Mouse (Mus musculus): ENCODE data around the gene Tmem95. TPM values are rescaled to one million over a fixed set of nuclear protein-coding genes. Genes with fewer than 3 reads are reported as not detected.

Gene Tmem95
- polyA plus RNA-seq, 1 experiment from 2014 or later, result 0.38 TPM

GRCm38 (mm10) chr11:69886907-69887635, 9.3 kb upstream of the Tmem95 start:
- Histone ChIP-seq H3K27ac (ENCODE audit: low read depth) (no peak overlapping the region), H3K4me2 (ENCODE audit: low read length) (no peak overlapping the region), H3K9me3 (ENCODE audit: control insufficient read depth, low read length) (no peaks in the 10 kb centered on the region), H3K9ac (ENCODE audit: low read length) (no peak overlapping the region), H3K4me3 (ENCODE audit: low read depth, low read length) (no peak overlapping the region), H3K36me3 (ENCODE audit: control insufficient read depth, insufficient read depth, low read length) (no peaks in the 10 kb centered on the region), H3K27me3 (replicated peaks; ENCODE audit: control insufficient read depth, insufficient read depth, low read length) (no peaks in the 10 kb centered on the region), H3K4me1 (replicated peaks; ENCODE audit: control insufficient read depth, insufficient read depth, low read length) (no peaks in the 10 kb centered on the region)
- no peak for DNase-seq (ENCODE audit: low spot score)
- ATAC-seq (replicated peaks; ENCODE audit: low FRiP score, low TSS enrichment, low read depth), result no peak
- WGBS, result 64% methylated on average over 8 of the region's 8 CpGs

- no peak overlapping the region for H3K4me3 ChIP-seq (ENCODE audit: low read depth, low read length)
- no peak overlapping the region for H3K4me2 ChIP-seq (ENCODE audit: low read length)
- H3K27me3 ChIP-seq (replicated peaks; ENCODE audit: control insufficient read depth, insufficient read depth, low read length), result no peaks in the 10 kb centered on the region
- H3K9me3 ChIP-seq (ENCODE audit: control insufficient read depth, low read length), result no peaks in the 10 kb centered on the region
- ATAC-seq (replicated peaks; ENCODE audit: low FRiP score, low TSS enrichment, low read depth) (no peak), DNase-seq (ENCODE audit: low spot score) (no peak)
- no peak overlapping the region for H3K9ac ChIP-seq (ENCODE audit: low read length)
- H3K4me1 ChIP-seq (replicated peaks; ENCODE audit: control insufficient read depth, insufficient read depth, low read length), result peaks cover 12% of the 10 kb centered on the region
- WGBS, result 72% methylated on average over 8 of the region's 8 CpGs
- H3K36me3 ChIP-seq (ENCODE audit: control insufficient read depth, insufficient read depth, low read length), result no peaks in the 10 kb centered on the region
- H3K27ac ChIP-seq (ENCODE audit: low read depth), result no peak overlapping the region
These were observed 6.8 kb upstream of the Tmem95 start for GRCm38 (mm10) chr11:69884663-69885062.

GRCm38 (mm10) chr11:69884240-69884639, 6.4 kb upstream of the Tmem95 start:
- Histone ChIP-seq H3K27me3 (replicated peaks; ENCODE audit: control insufficient read depth, insufficient read depth, low read length) (no peaks in the 10 kb centered on the region), H3K4me1 (replicated peaks; ENCODE audit: control insufficient read depth, insufficient read depth, low read length) (peaks cover 16% of the 10 kb centered on the region), H3K9me3 (ENCODE audit: control insufficient read depth, low read length) (no peaks in the 10 kb centered on the region), H3K27ac (ENCODE audit: low read depth) (no peak overlapping the region), H3K36me3 (ENCODE audit: control insufficient read depth, insufficient read depth, low read length) (no peaks in the 10 kb centered on the region), H3K4me3 (ENCODE audit: low read depth, low read length) (no peak overlapping the region), H3K4me2 (ENCODE audit: low read length) (no peak overlapping the region), H3K9ac (ENCODE audit: low read length) (no peak overlapping the region)
- DNase-seq (ENCODE audit: low spot score), result no peak
- WGBS, result 73% methylated on average over 9 of the region's 9 CpGs
- no peak for ATAC-seq (replicated peaks; ENCODE audit: low FRiP score, low TSS enrichment, low read depth)

GRCm38 (mm10) chr11:69883527-69884151, 5.8 kb upstream of the Tmem95 start:
- Histone ChIP-seq H3K4me3 (ENCODE audit: low read depth, low read length) (no peak overlapping the region), H3K4me1 (replicated peaks; ENCODE audit: control insufficient read depth, insufficient read depth, low read length) (peaks cover 20% of the 10 kb centered on the region), H3K9me3 (ENCODE audit: control insufficient read depth, low read length) (no peaks in the 10 kb centered on the region), H3K9ac (ENCODE audit: low read length) (no peak overlapping the region), H3K27me3 (replicated peaks; ENCODE audit: control insufficient read depth, insufficient read depth, low read length) (no peaks in the 10 kb centered on the region), H3K27ac (ENCODE audit: low read depth) (no peak overlapping the region), H3K36me3 (ENCODE audit: control insufficient read depth, insufficient read depth, low read length) (no peaks in the 10 kb centered on the region), H3K4me2 (ENCODE audit: low read length) (no peak overlapping the region)
- WGBS, result 84% methylated on average over 8 of the region's 8 CpGs
- ATAC-seq (replicated peaks; ENCODE audit: low FRiP score, low TSS enrichment, low read depth) (no peak), DNase-seq (ENCODE audit: low spot score) (no peak)

GRCm38 (mm10) chr11:69883066-69883465, 5.2 kb upstream of the Tmem95 start:
- Histone ChIP-seq H3K4me2 (ENCODE audit: low read length) (no peak overlapping the region), H3K9ac (ENCODE audit: low read length) (no peak overlapping the region), H3K9me3 (ENCODE audit: control insufficient read depth, low read length) (no peaks in the 10 kb centered on the region), H3K36me3 (ENCODE audit: control insufficient read depth, insufficient read depth, low read length) (no peaks in the 10 kb centered on the region), H3K27ac (ENCODE audit: low read depth) (no peak overlapping the region), H3K4me1 (replicated peaks; ENCODE audit: control insufficient read depth, insufficient read depth, low read length) (peaks cover 20% of the 10 kb centered on the region), H3K27me3 (replicated peaks; ENCODE audit: control insufficient read depth, insufficient read depth, low read length) (no peaks in the 10 kb centered on the region), H3K4me3 (ENCODE audit: low read depth, low read length) (no peak overlapping the region)
- WGBS, result 68% methylated on average over 4 of the region's 4 CpGs
- DNase-seq (ENCODE audit: low spot score) (peak; percentile 67), ATAC-seq (replicated peaks; ENCODE audit: low FRiP score, low TSS enrichment, low read depth) (no peak)

- H3K4me1 ChIP-seq (replicated peaks; ENCODE audit: control insufficient read depth, insufficient read depth, low read length), result peaks cover 20% of the 10 kb centered on the region
- H3K4me3 ChIP-seq (ENCODE audit: low read depth, low read length), result peak overlapping the region; percentile 52
- peak overlapping the region; percentile 69 for H3K4me2 ChIP-seq (ENCODE audit: low read length)
- H3K36me3 ChIP-seq (ENCODE audit: control insufficient read depth, insufficient read depth, low read length), result no peaks in the 10 kb centered on the region
- H3K9me3 ChIP-seq (ENCODE audit: control insufficient read depth, low read length), result no peaks in the 10 kb centered on the region
- no peak for DNase-seq (ENCODE audit: low spot score)
- no peak; the same call in 1 of the 2 replicates for ATAC-seq (replicated peaks; ENCODE audit: low FRiP score, low TSS enrichment, low read depth)
- 57% methylated on average over 21 of the region's 21 CpGs for WGBS
- H3K27me3 ChIP-seq (replicated peaks; ENCODE audit: control insufficient read depth, insufficient read depth, low read length), result no peaks in the 10 kb centered on the region
- peak overlapping the region; percentile 55 for H3K9ac ChIP-seq (ENCODE audit: low read length)
- H3K27ac ChIP-seq (ENCODE audit: low read depth), result peak overlapping the region; percentile 88
These were observed 4.2 kb upstream of the Tmem95 start for GRCm38 (mm10) chr11:69881787-69882670.

- no peaks in the 10 kb centered on the region for H3K36me3 ChIP-seq (ENCODE audit: control insufficient read depth, insufficient read depth, low read length)
- peak; percentile 88 for DNase-seq (ENCODE audit: low spot score)
- H3K4me1 ChIP-seq (replicated peaks; ENCODE audit: control insufficient read depth, insufficient read depth, low read length), result peaks cover 25% of the 10 kb centered on the region
- H3K9me3 ChIP-seq (ENCODE audit: control insufficient read depth, low read length), result no peaks in the 10 kb centered on the region
- under 1% methylated on average over 46 of the region's 46 CpGs for WGBS
- no peaks in the 10 kb centered on the region for H3K27me3 ChIP-seq (replicated peaks; ENCODE audit: control insufficient read depth, insufficient read depth, low read length)
- peak within 1 kb of the TSS; percentile 52 for H3K4me3 ChIP-seq (ENCODE audit: low read depth, low read length)
- peak within 1 kb of the TSS; percentile 55 for H3K9ac ChIP-seq (ENCODE audit: low read length)
- H3K27ac ChIP-seq (ENCODE audit: low read depth), result peak within 1 kb of the TSS; percentile 88
- peak within 1 kb of the TSS; percentile 69 for H3K4me2 ChIP-seq (ENCODE audit: low read length)
- peak; percentile 87 for ATAC-seq (replicated peaks; ENCODE audit: low FRiP score, low TSS enrichment, low read depth)
These were observed 3.2 kb upstream of the Tmem95 start, which contains the start of gene Kctd11 for GRCm38 (mm10) chr11:69880853-69881603. Gene Kctd11, minus strand, starts transcription at chr11:69881406.

GRCm38 (mm10) chr11:69880506-69880852, 2.7 kb upstream of the Tmem95 start:
- Histone ChIP-seq H3K4me2 (ENCODE audit: low read length) (peak overlapping the region; percentile 69), H3K9ac (ENCODE audit: low read length) (peak overlapping the region; percentile 55), H3K9me3 (ENCODE audit: control insufficient read depth, low read length) (no peaks in the 10 kb centered on the region), H3K36me3 (ENCODE audit: control insufficient read depth, insufficient read depth, low read length) (no peaks in the 10 kb centered on the region), H3K4me3 (ENCODE audit: low read depth, low read length) (peak overlapping the region; percentile 52), H3K27me3 (replicated peaks; ENCODE audit: control insufficient read depth, insufficient read depth, low read length) (no peaks in the 10 kb centered on the region), H3K4me1 (replicated peaks; ENCODE audit: control insufficient read depth, insufficient read depth, low read length) (peaks cover 28% of the 10 kb centered on the region), H3K27ac (ENCODE audit: low read depth) (peak overlapping the region; percentile 88)
- DNase-seq (ENCODE audit: low spot score), result peak; percentile 86
- peak; percentile 65 for ATAC-seq (replicated peaks; ENCODE audit: low FRiP score, low TSS enrichment, low read depth)
- WGBS, result 1% methylated on average over 18 of the region's 18 CpGs
